Mouse (Mus musculus): ENCODE data around the gene Med31. TPM values are rescaled to one million over a fixed set of nuclear protein-coding genes. Genes with fewer than 3 reads are reported as not detected.

The Med31 gene
- polyA plus RNA-seq, 1 experiment from 2014 or later: 15.1 TPM

- no peaks in the 10 kb centered on the region for H3K36me3 ChIP-seq
- no peak overlapping the region for H3K4me2 ChIP-seq
- H3K4me3 ChIP-seq (replicated peaks): no peak overlapping the region
- H3K9me3 ChIP-seq (replicated peaks): no peaks in the 10 kb centered on the region
- H3K27me3 ChIP-seq: no peaks in the 10 kb centered on the region
- peak; percentile 18 for DNase-seq
- 10% methylated on average over 5 of the region's 5 CpGs for WGBS (ENCODE audit: insufficient replicate concordance)
- no peak overlapping the region for H3K27ac ChIP-seq
- no peak overlapping the region for H3K9ac ChIP-seq
- no peaks in the 10 kb centered on the region for H3K4me1 ChIP-seq (replicated peaks)
- ATAC-seq (ENCODE audit: low read depth): no peak
Measured at GRCm38 (mm10) chr11:72224865-72225264, 9.5 kb upstream of the Med31 start.

GRCm38 (mm10) chr11:72223414-72223813 lies 8.0 kb upstream of the Med31 start:
- Histone ChIP-seq H3K9me3 (replicated peaks) (no peaks in the 10 kb centered on the region), H3K27me3 (no peaks in the 10 kb centered on the region), H3K36me3 (no peaks in the 10 kb centered on the region), H3K4me2 (no peak overlapping the region), H3K27ac (no peak overlapping the region), H3K4me1 (replicated peaks) (no peaks in the 10 kb centered on the region), H3K9ac (no peak overlapping the region), H3K4me3 (replicated peaks) (no peak overlapping the region)
- DNase-seq: no peak
- 61% methylated on average over 4 of the region's 4 CpGs for WGBS (ENCODE audit: insufficient replicate concordance)
- ATAC-seq (ENCODE audit: low read depth): no peak

GRCm38 (mm10) chr11:72221278-72221677 lies 5.9 kb upstream of the Med31 start:
- Histone ChIP-seq H3K4me3 (replicated peaks) (no peak overlapping the region), H3K27me3 (no peaks in the 10 kb centered on the region), H3K27ac (no peak overlapping the region), H3K9ac (no peak overlapping the region), H3K4me2 (no peak overlapping the region), H3K4me1 (replicated peaks) (no peaks in the 10 kb centered on the region), H3K9me3 (replicated peaks) (no peaks in the 10 kb centered on the region), H3K36me3 (no peaks in the 10 kb centered on the region)
- DNase-seq (peak; percentile 58), ATAC-seq (ENCODE audit: low read depth) (no peak)
- 13% methylated on average over 6 of the region's 6 CpGs for WGBS (ENCODE audit: insufficient replicate concordance)

- no peak for DNase-seq
- H3K36me3 ChIP-seq: no peaks in the 10 kb centered on the region
- no peaks in the 10 kb centered on the region for H3K9me3 ChIP-seq (replicated peaks)
- H3K9ac ChIP-seq: no peak overlapping the region
- no peak overlapping the region for H3K4me2 ChIP-seq
- ATAC-seq (ENCODE audit: low read depth): no peak
- 67% methylated on average over 5 of the region's 5 CpGs for WGBS (ENCODE audit: insufficient replicate concordance)
- H3K4me3 ChIP-seq (replicated peaks): no peak overlapping the region
- H3K27ac ChIP-seq: no peak overlapping the region
- no peaks in the 10 kb centered on the region for H3K27me3 ChIP-seq
- peaks cover 16% of the 10 kb centered on the region for H3K4me1 ChIP-seq (replicated peaks)
Measured at GRCm38 (mm10) chr11:72217116-72217515, 1.7 kb upstream of the Med31 start.

GRCm38 (mm10) chr11:72214591-72215409 lies 592 bp downstream of the Med31 start:
- ATAC-seq (ENCODE audit: low read depth) (peak; percentile 96), DNase-seq (peak; percentile 92)
- H3K4me1 ChIP-seq (replicated peaks): peaks cover 16% of the 10 kb centered on the region
- peak overlapping the region; percentile 73 for H3K27ac ChIP-seq
- H3K9ac ChIP-seq: peak overlapping the region; percentile 81
- peak overlapping the region; percentile 98 for H3K4me2 ChIP-seq
- H3K9me3 ChIP-seq (replicated peaks): no peaks in the 10 kb centered on the region
- peaks cover 20% of the 10 kb centered on the region for H3K36me3 ChIP-seq
- WGBS (ENCODE audit: insufficient replicate concordance): under 1% methylated on average over 51 of the region's 51 CpGs
- H3K27me3 ChIP-seq: no peaks in the 10 kb centered on the region
- H3K4me3 ChIP-seq (replicated peaks): peak overlapping the region; percentile 91

- DNase-seq (no peak), ATAC-seq (ENCODE audit: low read depth) (no peak)
- WGBS (ENCODE audit: insufficient replicate concordance): 10% methylated on average over 17 of the region's 17 CpGs
- Histone ChIP-seq H3K36me3 (peaks cover 23% of the 10 kb centered on the region), H3K27me3 (no peaks in the 10 kb centered on the region), H3K4me1 (replicated peaks) (peaks cover 31% of the 10 kb centered on the region), H3K4me2 (peak overlapping the region; percentile 95), H3K9me3 (replicated peaks) (no peaks in the 10 kb centered on the region), H3K9ac (peak overlapping the region; percentile 82), H3K4me3 (replicated peaks) (peak overlapping the region; percentile 89), H3K27ac (peak overlapping the region; percentile 44)
Measured at GRCm38 (mm10) chr11:72207834-72208377, 7.5 kb downstream of the Med31 start.

GRCm38 (mm10) chr11:72207204-72207833 lies 8.1 kb downstream of the Med31 start, which contains the start of the genes 4933427D14Rik and Txndc17:
4933427D14Rik (minus strand) TSS chr11:72207459.
Txndc17 (plus strand) TSS chr11:72207547.
- Histone ChIP-seq H3K4me2 (peak within 1 kb of the TSS; percentile 95), H3K9me3 (replicated peaks) (no peaks in the 10 kb centered on the region), H3K9ac (peak within 1 kb of the TSS; percentile 82), H3K4me1 (replicated peaks) (peaks cover 31% of the 10 kb centered on the region), H3K27ac (peak within 1 kb of the TSS; percentile 59), H3K36me3 (peaks cover 23% of the 10 kb centered on the region), H3K4me3 (replicated peaks) (peak within 1 kb of the TSS; percentile 89), H3K27me3 (no peaks in the 10 kb centered on the region)
- peak; percentile 81 for DNase-seq
- WGBS (ENCODE audit: insufficient replicate concordance): under 1% methylated on average over 42 of the region's 42 CpGs
- peak; percentile 95 for ATAC-seq (ENCODE audit: low read depth)

GRCm38 (mm10) chr11:72206341-72207203 lies 8.8 kb downstream of the Med31 start, which contains the start of gene Gm43951:
Gm43951 (minus strand) TSS chr11:72206840.
- H3K4me2 ChIP-seq: peak within 1 kb of the TSS; percentile 95
- H3K9ac ChIP-seq: peak within 1 kb of the TSS; percentile 82
- peak within 1 kb of the TSS; percentile 59 for H3K27ac ChIP-seq
- H3K4me3 ChIP-seq (replicated peaks): peak within 1 kb of the TSS; percentile 89
- H3K27me3 ChIP-seq: no peaks in the 10 kb centered on the region
- peaks cover 20% of the 10 kb centered on the region for H3K36me3 ChIP-seq
- no peaks in the 10 kb centered on the region for H3K9me3 ChIP-seq (replicated peaks)
- ATAC-seq (ENCODE audit: low read depth): peak; percentile 49
- peak; percentile 20 for DNase-seq
- WGBS (ENCODE audit: insufficient replicate concordance): 1% methylated on average over 43 of the region's 43 CpGs
- peaks cover 31% of the 10 kb centered on the region for H3K4me1 ChIP-seq (replicated peaks)

GRCm38 (mm10) chr11:72205256-72205655 lies 10.1 kb downstream of the Med31 start:
- H3K4me2 ChIP-seq: peak overlapping the region; percentile 95; the same call in 1 of the 2 replicates
- 0 out of 2 replicates have a peak overlapping the region, but pooled peaks have one; percentile 29 for H3K9ac ChIP-seq
- H3K4me1 ChIP-seq (replicated peaks): peaks cover 31% of the 10 kb centered on the region
- peaks cover 8% of the 10 kb centered on the region for H3K36me3 ChIP-seq
- no peak overlapping the region; the same call in 1 of the 2 replicates for H3K27ac ChIP-seq
- no peak for DNase-seq
- H3K9me3 ChIP-seq (replicated peaks): no peaks in the 10 kb centered on the region
- no peak for ATAC-seq (ENCODE audit: low read depth)
- WGBS (ENCODE audit: insufficient replicate concordance): 78% methylated on average over 6 of the region's 6 CpGs
- no peaks in the 10 kb centered on the region for H3K27me3 ChIP-seq
- H3K4me3 ChIP-seq (replicated peaks): no peak overlapping the region

GRCm38 (mm10) chr11:72203440-72203839 lies 12.0 kb downstream of the Med31 start:
- ATAC-seq (ENCODE audit: low read depth): no peak
- H3K4me1 ChIP-seq (replicated peaks): peaks cover 29% of the 10 kb centered on the region
- no peak overlapping the region for H3K4me3 ChIP-seq (replicated peaks)

More at GRCm38 (mm10) chr11:72203440-72203839, 12.0 kb downstream of the Med31 start:
- no peaks in the 10 kb centered on the region for H3K27me3 ChIP-seq
- 59% methylated on average over 1 of the region's 1 CpGs for WGBS (ENCODE audit: insufficient replicate concordance)
- no peaks in the 10 kb centered on the region for H3K9me3 ChIP-seq (replicated peaks)
- peaks cover 6% of the 10 kb centered on the region for H3K36me3 ChIP-seq
- DNase-seq: no peak
- H3K9ac ChIP-seq: no peak overlapping the region
- H3K27ac ChIP-seq: no peak overlapping the region
- H3K4me2 ChIP-seq: no peak overlapping the region
